Mouse (Mus musculus) stomach, postnatal 0 days (tissue): ENCODE results near the gene Atp6v1f. TPM values are rescaled to one million over a fixed set of nuclear protein-coding genes. Genes with fewer than 3 reads are reported as not detected.

ENCODE experiments used
- ATAC-seq: fragments of 200-750 bp; cut with Nextera tagmentation; 2 replicates; pipeline ENCODE4 v1.8.0; 2017; ENCODE audit not compliant: low FRiP score, low TSS enrichment
- DNase-seq: peaks from one replicate; pipeline ENCODE4 v3.0.0-alpha.2; 2016; ENCODE audit warnings: low spot score
- H3K27ac ChIP-seq: fragments of 300-500 bp; sonication (generic); replicated peaks from 2 replicates; pipeline ENCODE4 v1.5.1; 2014; ENCODE audit warnings: mild to moderate bottlenecking, control low read depth
- H3K27me3 ChIP-seq: fragments of 300-500 bp; sonication (generic); 2 replicates; pipeline ENCODE4 v1.6.1; 2014; ENCODE audit warnings: low read length; ENCODE audit not compliant: control insufficient read depth, insufficient read depth
- H3K36me3 ChIP-seq: fragments of 300-500 bp; sonication (generic); 2 replicates; pipeline ENCODE4 v1.6.1; 2014; ENCODE audit warnings: low read length, mixed read lengths; ENCODE audit not compliant: control insufficient read depth, insufficient read depth
- H3K4me1 ChIP-seq: fragments of 300-500 bp; sonication (generic); replicated peaks from 2 replicates; pipeline ENCODE4 v1.6.1; 2014; ENCODE audit warnings: antibody characterized with exemption; ENCODE audit not compliant: control insufficient read depth, insufficient read depth
- H3K4me2 ChIP-seq: fragments of 300-500 bp; sonication (generic); replicated peaks from 2 replicates; pipeline ENCODE4 v1.6.1; 2014; ENCODE audit warnings: low read depth, mild to moderate bottlenecking, control low read depth, moderate library complexity
- H3K4me3 ChIP-seq: fragments of 300-500 bp; sonication (generic); 2 replicates; pipeline ENCODE4 v1.5.1; 2014; ENCODE audit warnings: low read depth, low read length, control low read depth
- H3K9ac ChIP-seq: fragments of 300-500 bp; sonication (generic); 2 replicates; pipeline ENCODE4 v1.6.1; 2014; ENCODE audit warnings: mild to moderate bottlenecking, low read length, control low read depth, mixed read lengths
- H3K9me3 ChIP-seq: fragments of 300-500 bp; sonication (generic); 2 replicates; pipeline ENCODE4 v1.6.1; 2016; ENCODE audit warnings: low read length; ENCODE audit not compliant: control insufficient read depth
- CTCF ChIP-seq: IDR thresholded peaks from 2 replicates; pipeline ENCODE4 v1.5.1; 2016; ENCODE audit warnings: antibody characterized with exemption, low read depth, mild to moderate bottlenecking, moderate library complexity
- EP300 ChIP-seq: optimal IDR thresholded peaks from 2 replicates; pipeline ENCODE3; 2016; ENCODE audit warnings: antibody characterized with exemption
- WGBS: fragments of 180-500 bp; shearing (Covaris S2); extraction: QIAGEN DNeasy Blood & Tissue Kit; methylation state at CpG from one replicate; pipeline ENCODE4 v1.1.7; 2014; 5-methylcytosine and 5-hydroxymethylcytosine counted together
- polyA plus RNA-seq: library from polyadenylated mRNA; unstranded; fragments of >200 nt; fragmentation: Nextera tagmentation; extraction: Ambion mirVana; gene quantifications from 2 replicates; pipeline ENCODE4 v1.2.1, GENCODE M21; 2015

Gene Atp6v1f
- polyA plus RNA-seq, 1 experiment from 2014 or later, result 263 TPM

DNA sequence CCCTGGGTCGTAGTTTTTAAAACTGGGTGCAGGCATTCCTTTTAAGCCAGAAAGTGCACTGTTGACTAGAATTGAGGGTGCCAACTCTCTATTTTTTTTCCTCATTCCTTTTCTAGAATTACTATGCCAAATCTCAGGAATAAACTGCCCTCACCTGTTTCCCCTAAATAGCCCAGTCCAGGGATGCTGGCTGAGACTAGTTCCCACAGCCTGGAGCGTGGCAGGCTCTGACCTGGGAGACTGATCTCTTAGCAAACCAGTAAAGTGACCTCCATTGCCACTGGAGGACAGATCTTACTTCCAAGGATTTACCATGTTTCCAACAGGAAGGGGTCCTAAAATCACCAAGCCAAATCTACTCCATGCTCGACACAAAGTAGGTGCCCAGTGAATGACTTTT, 1.3 kb downstream of the Atp6v1f start:
- DNase-seq, result no peak
- Histone ChIP-seq H3K4me3 (no peak overlapping the region; the same call in 1 of the 2 replicates), H3K4me2 (peak overlapping the region; percentile 70), H3K4me1 (0 out of 2 replicates have a peak, but pooled peaks cover 3% of the 10 kb centered on the region), H3K27ac (no peak overlapping the region), H3K36me3 (peaks cover 5% of the 10 kb centered on the region; the same call in 1 of the 2 replicates), H3K9me3 (no peaks in the 10 kb centered on the region), H3K9ac (no peak overlapping the region; the same call in 1 of the 2 replicates), H3K27me3 (no peaks in the 10 kb centered on the region)
- ATAC-seq, result no peak
- 70% methylated on average over 3 of the region's 3 CpGs for WGBS
- no peak for TF ChIP-seq CTCF
- TF ChIP-seq EP300, result no peak

- Histone ChIP-seq H3K4me1 (0 out of 2 replicates have a peak, but pooled peaks cover 6% of the 10 kb centered on the region), H3K4me2 (no peak within 1 kb of the TSS), H3K9ac (no peak within 1 kb of the TSS), H3K36me3 (peaks cover 5% of the 10 kb centered on the region; the same call in 1 of the 2 replicates), H3K27me3 (no peaks in the 10 kb centered on the region), H3K9me3 (no peaks in the 10 kb centered on the region), H3K4me3 (no peak within 1 kb of the TSS), H3K27ac (no peak within 1 kb of the TSS)
- no peak for DNase-seq
- no peak for ATAC-seq
- 93% methylated on average over 4 of the region's 4 CpGs for WGBS
- TF ChIP-seq CTCF (no peak), EP300 (no peak)
Measured at GRCm38 (mm10) chr6:29471137-29471536, 3.6 kb downstream of the Atp6v1f start, which contains the start of gene Atp6v1fnb. Gene Atp6v1fnb, plus strand, starts transcription at chr6:29471437.

- Histone ChIP-seq H3K36me3 (peaks cover 5% of the 10 kb centered on the region; the same call in 1 of the 2 replicates), H3K9me3 (no peaks in the 10 kb centered on the region), H3K4me3 (peak overlapping the region; percentile 39), H3K27ac (no peak overlapping the region), H3K4me1 (0 out of 2 replicates have a peak, but pooled peaks cover 3% of the 10 kb centered on the region), H3K9ac (peak overlapping the region; percentile 54), H3K4me2 (peak overlapping the region; percentile 71), H3K27me3 (no peaks in the 10 kb centered on the region)
- ATAC-seq (peak; percentile 93), DNase-seq (peak; percentile 87)
- 5% methylated on average over 33 of the region's 33 CpGs for WGBS
- no peak for TF ChIP-seq CTCF
- no peak for TF ChIP-seq EP300
Measured at GRCm38 (mm10) chr6:29473941-29474691, 6.6 kb downstream of the Atp6v1f start.

DNA sequence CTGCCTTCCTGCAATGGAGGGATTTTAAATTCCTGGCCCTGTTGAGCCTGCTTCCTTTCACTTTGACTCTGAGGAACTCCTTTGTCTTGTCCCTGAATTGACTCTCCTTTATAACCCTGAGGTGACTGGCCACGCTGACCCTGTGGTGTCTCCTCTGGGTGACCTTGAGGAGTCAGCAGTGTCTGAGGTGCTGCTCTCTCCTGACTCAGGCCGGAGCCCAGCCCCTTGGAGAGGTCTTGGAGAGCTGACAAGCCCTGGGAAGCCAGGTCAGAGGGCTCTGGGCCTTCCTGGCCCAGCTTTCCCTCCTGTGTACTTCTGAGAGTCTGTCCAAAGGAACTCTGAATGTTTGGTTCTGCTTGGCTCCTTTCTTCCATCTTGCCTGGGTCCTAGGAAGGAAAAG, 7.2 kb downstream of the Atp6v1f start:
- DNase-seq (no peak), ATAC-seq (no peak)
- WGBS, result 71% methylated on average over 2 of the region's 2 CpGs
- Histone ChIP-seq H3K9ac (no peak overlapping the region), H3K27me3 (no peaks in the 10 kb centered on the region), H3K9me3 (no peaks in the 10 kb centered on the region), H3K4me2 (no peak overlapping the region), H3K36me3 (peaks cover 5% of the 10 kb centered on the region; the same call in 1 of the 2 replicates), H3K4me3 (no peak overlapping the region), H3K4me1 (0 out of 2 replicates have a peak, but pooled peaks cover 3% of the 10 kb centered on the region), H3K27ac (no peak overlapping the region)
- no peak for TF ChIP-seq CTCF
- TF ChIP-seq EP300, result no peak

DNA sequence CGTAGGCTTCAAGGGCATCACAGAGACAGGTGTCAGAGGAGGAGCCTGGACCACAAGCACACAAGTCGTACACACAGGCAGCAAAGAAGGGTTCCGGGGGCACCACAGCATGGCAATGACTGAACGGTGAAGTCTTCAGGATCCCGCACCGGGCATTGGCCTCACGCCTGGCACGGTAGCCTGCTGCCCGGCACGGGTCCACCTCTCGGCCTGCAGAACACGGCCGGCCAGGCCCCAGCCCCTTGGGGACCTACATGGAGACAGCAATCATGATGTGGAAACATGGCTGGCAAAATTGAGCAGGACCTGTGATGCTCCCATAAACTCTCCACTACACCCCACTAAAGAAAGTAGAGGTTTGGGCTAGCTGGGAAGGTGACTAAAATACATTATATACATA, 15.2 kb downstream of the Atp6v1f start:
- no peak overlapping the region for H3K27ac ChIP-seq
- no peak for ATAC-seq
- WGBS, result 94% methylated on average over 13 of the region's 13 CpGs

More for the DNA sequence above, 15.2 kb downstream of the Atp6v1f start:
- H3K9ac ChIP-seq, result no peak overlapping the region
- H3K4me1 ChIP-seq, result 0 out of 2 replicates have a peak, but pooled peaks cover 2% of the 10 kb centered on the region
- no peak overlapping the region for H3K4me2 ChIP-seq
- no peaks in the 10 kb centered on the region for H3K36me3 ChIP-seq
- no peaks in the 10 kb centered on the region for H3K27me3 ChIP-seq
- H3K9me3 ChIP-seq, result no peaks in the 10 kb centered on the region
- TF ChIP-seq EP300, result no peak
- TF ChIP-seq CTCF, result no peak
- DNase-seq, result no peak
- H3K4me3 ChIP-seq, result no peak overlapping the region
